Mouse (Mus musculus) limb, embryonic 14.5 days (tissue): ENCODE data around the gene Tmem163. TPM values are rescaled to one million over a fixed set of nuclear protein-coding genes. Genes with fewer than 3 reads are reported as not detected.

ENCODE experiments used
- ATAC-seq: fragments of 200-750 bp; cut with Nextera tagmentation; 2 replicates; pipeline ENCODE4 v1.8.0; 2017; ENCODE audit warnings: low read depth, moderate number of reproducible peaks, moderate TSS enrichment; ENCODE audit not compliant: low FRiP score
- DNase-seq: peaks from one replicate; pipeline ENCODE4 v3.0.0-alpha.2; 2015; ENCODE audit warnings: low spot score
- H3K27ac ChIP-seq: fragments of 300-500 bp; sonication (generic); replicated peaks from 2 replicates; pipeline ENCODE4 v1.5.1; 2014; ENCODE audit warnings: low read depth, mild to moderate bottlenecking, low read length, moderate library complexity, mixed read lengths
- H3K27me3 ChIP-seq: fragments of 300-500 bp; sonication (generic); 2 replicates; pipeline ENCODE4 v1.6.1; 2014; ENCODE audit warnings: low read length, mixed read lengths; ENCODE audit not compliant: control insufficient read depth, insufficient read depth
- H3K36me3 ChIP-seq: fragments of 300-500 bp; sonication (generic); 2 replicates; pipeline ENCODE4 v1.6.1; 2014; ENCODE audit warnings: mild to moderate bottlenecking, low read length, moderate library complexity, mixed read lengths; ENCODE audit not compliant: control insufficient read depth, insufficient read depth
- H3K4me1 ChIP-seq: fragments of 300-500 bp; sonication (generic); 2 replicates; pipeline ENCODE4 v1.6.1; 2014; ENCODE audit warnings: antibody characterized with exemption, low read length, mixed read lengths; ENCODE audit not compliant: control insufficient read depth, insufficient read depth
- H3K4me2 ChIP-seq: fragments of 300-500 bp; sonication (generic); replicated peaks from 2 replicates; pipeline ENCODE4 v1.6.1; 2014; ENCODE audit warnings: low read depth, mild to moderate bottlenecking, low read length, moderate library complexity; ENCODE audit not compliant: severe bottlenecking
- H3K4me3 ChIP-seq: fragments of 300-500 bp; sonication (generic); replicated peaks from 2 replicates; pipeline ENCODE4 v1.5.1; 2014; ENCODE audit warnings: low read length
- H3K9ac ChIP-seq: fragments of 300-500 bp; sonication (generic); 2 replicates; pipeline ENCODE4 v1.6.1; 2014; ENCODE audit warnings: mild to moderate bottlenecking, low read depth, low read length, moderate library complexity; ENCODE audit not compliant: severe bottlenecking
- H3K9me3 ChIP-seq: fragments of 300-500 bp; sonication (generic); 2 replicates; pipeline ENCODE4 v1.6.1; 2016; ENCODE audit warnings: low read length; ENCODE audit not compliant: control insufficient read depth
- POLR2A ChIP-seq: fragments of 200-500 bp; IDR thresholded peaks from 2 replicates; pipeline ENCODE4 v1.8.0; 2012; ENCODE audit warnings: inconsistent platforms, mild to moderate bottlenecking, moderate library complexity, borderline replicate concordance; ENCODE audit not compliant: insufficient read depth, insufficient read length; ENCODE audit errors: extremely low read depth
- WGBS: fragments of 180-500 bp; shearing (Covaris S2); extraction: QIAGEN DNeasy Blood & Tissue Kit; methylation state at CpG from one replicate; pipeline ENCODE4 v1.1.7; 2014; 5-methylcytosine and 5-hydroxymethylcytosine counted together
- polyA plus RNA-seq, 2 experiments: library from polyadenylated mRNA; depleted of rRNA in 1 of 2; stranded (reverse) in 1 of 2; unstranded in 1 of 2; fragments of >200 nt; fragmentation: Nextera tagmentation in 1 of 2; extraction: Ambion mirVana in 1 of 2; gene quantifications; 2 replicates each; pipeline versions ENCODE4 v1.2.1 to v1.2.3; 2012 to 2014

Tmem163 gene
- polyA plus RNA-seq, 2 experiments = 1.7 to 2.6 TPM

GRCm38 (mm10) chr1:127484188-127484587 lies 195.2 kb downstream of the Tmem163 start:
- WGBS = 90% methylated on average over 8 of the region's 8 CpGs
- no peak for DNase-seq

GRCm38 (mm10) chr1:127482911-127483310 lies 196.4 kb downstream of the Tmem163 start:
- no peak overlapping the region for H3K27ac ChIP-seq
- no peak overlapping the region for H3K4me2 ChIP-seq
- H3K9me3 ChIP-seq = no peaks in the 10 kb centered on the region
- TF ChIP-seq POLR2A = no peak
- no peak for ATAC-seq
- H3K27me3 ChIP-seq = no peaks in the 10 kb centered on the region
- no peak for DNase-seq
- H3K4me3 ChIP-seq = no peak overlapping the region
- H3K9ac ChIP-seq = no peak overlapping the region
- no peaks in the 10 kb centered on the region for H3K4me1 ChIP-seq
- 71% methylated on average over 10 of the region's 10 CpGs for WGBS
- H3K36me3 ChIP-seq = peaks cover 21% of the 10 kb centered on the region; the same call in 1 of the 2 replicates

More at GRCm38 (mm10) chr1:127484188-127484587, 195.2 kb downstream of the Tmem163 start:
- no peak overlapping the region for H3K27ac ChIP-seq
- no peak overlapping the region for H3K4me3 ChIP-seq
- no peak overlapping the region for H3K9ac ChIP-seq
- no peak overlapping the region for H3K4me2 ChIP-seq
- H3K9me3 ChIP-seq = no peaks in the 10 kb centered on the region
- no peaks in the 10 kb centered on the region for H3K4me1 ChIP-seq
- H3K27me3 ChIP-seq = no peaks in the 10 kb centered on the region
- no peak for TF ChIP-seq POLR2A
- peaks cover 16% of the 10 kb centered on the region; the same call in 1 of the 2 replicates for H3K36me3 ChIP-seq
- no peak for ATAC-seq

- Histone ChIP-seq H3K9me3 (no peaks in the 10 kb centered on the region), H3K4me2 (no peak overlapping the region), H3K36me3 (peaks cover 20% of the 10 kb centered on the region; the same call in 1 of the 2 replicates), H3K27me3 (no peaks in the 10 kb centered on the region), H3K4me1 (no peaks in the 10 kb centered on the region), H3K9ac (no peak overlapping the region), H3K27ac (no peak overlapping the region), H3K4me3 (no peak overlapping the region)
- TF ChIP-seq POLR2A = no peak
- no peak for DNase-seq
- WGBS = 94% methylated on average over 5 of the region's 5 CpGs
- no peak for ATAC-seq
Observed at GRCm38 (mm10) chr1:127475756-127476155, 203.6 kb downstream of the Tmem163 start.

GRCm38 (mm10) chr1:127470175-127470574 lies 209.2 kb downstream of the Tmem163 start:
- Histone ChIP-seq H3K36me3 (no peaks in the 10 kb centered on the region; the same call in none of the 2 replicates), H3K9ac (no peak overlapping the region), H3K4me2 (no peak overlapping the region), H3K4me3 (no peak overlapping the region), H3K27ac (no peak overlapping the region), H3K9me3 (no peaks in the 10 kb centered on the region), H3K27me3 (no peaks in the 10 kb centered on the region), H3K4me1 (no peaks in the 10 kb centered on the region)
- TF ChIP-seq POLR2A = no peak
- DNase-seq (no peak), ATAC-seq (no peak)
- WGBS = 76% methylated on average over 4 of the region's 4 CpGs

- 96% methylated on average over 5 of the region's 5 CpGs for WGBS
- ATAC-seq = no peak
Observed at GRCm38 (mm10) chr1:127467238-127467637, 212.1 kb downstream of the Tmem163 start.

GRCm38 (mm10) chr1:127465292-127465691 lies 214.1 kb downstream of the Tmem163 start:
- ATAC-seq = no peak
- DNase-seq = no peak
- no peak overlapping the region for H3K9ac ChIP-seq
- WGBS = 57% methylated on average over 6 of the region's 6 CpGs
- H3K36me3 ChIP-seq = no peaks in the 10 kb centered on the region; the same call in 1 of the 2 replicates
- no peaks in the 10 kb centered on the region for H3K27me3 ChIP-seq
- no peaks in the 10 kb centered on the region for H3K4me1 ChIP-seq
- no peaks in the 10 kb centered on the region for H3K9me3 ChIP-seq
- no peak overlapping the region for H3K4me2 ChIP-seq
- TF ChIP-seq POLR2A = no peak
- H3K4me3 ChIP-seq = no peak overlapping the region
- no peak overlapping the region for H3K27ac ChIP-seq

More at GRCm38 (mm10) chr1:127467238-127467637, 212.1 kb downstream of the Tmem163 start:
- no peak overlapping the region for H3K4me2 ChIP-seq
- no peak for TF ChIP-seq POLR2A
- H3K9ac ChIP-seq = no peak overlapping the region
- H3K27ac ChIP-seq = no peak overlapping the region
- no peaks in the 10 kb centered on the region for H3K27me3 ChIP-seq
- H3K36me3 ChIP-seq = no peaks in the 10 kb centered on the region; the same call in none of the 2 replicates
- H3K9me3 ChIP-seq = no peaks in the 10 kb centered on the region
- H3K4me1 ChIP-seq = no peaks in the 10 kb centered on the region
- H3K4me3 ChIP-seq = no peak overlapping the region
- no peak for DNase-seq
